Mouse (Mus musculus) limb, embryonic 12.5 days (tissue): ENCODE measurements around the gene Ctbp1. TPM values are rescaled to one million over a fixed set of nuclear protein-coding genes. Genes with fewer than 3 reads are reported as not detected.
A peak's percentile ranks its signal among the peaks of the same experiment; 100 is the strongest.

Experiments
- ATAC-seq: fragments of 200-750 bp; cut with Nextera tagmentation; 2 replicates; pipeline ENCODE4 v1.8.0; 2017; ENCODE audit warnings: low read depth, moderate TSS enrichment; ENCODE audit not compliant: insufficient number of reproducible peaks, insufficient read depth, low FRiP score, low TSS enrichment
- H3K27ac ChIP-seq: fragments of 300-500 bp; sonication (generic); 2 replicates; pipeline ENCODE4 v1.5.1; 2016; ENCODE audit warnings: mild to moderate bottlenecking, moderate library complexity
- H3K27me3 ChIP-seq: fragments of 300-500 bp; sonication (generic); 2 replicates; pipeline ENCODE4 v1.6.1; 2016; ENCODE audit warnings: mild to moderate bottlenecking, moderate library complexity
- H3K36me3 ChIP-seq: fragments of 300-500 bp; sonication (generic); 2 replicates; pipeline ENCODE4 v1.6.1; 2016; ENCODE audit warnings: mild to moderate bottlenecking, moderate library complexity
- H3K4me1 ChIP-seq: fragments of 300-500 bp; sonication (generic); replicated peaks from 2 replicates; pipeline ENCODE4 v1.6.1; 2016
- H3K4me2 ChIP-seq: fragments of 300-500 bp; sonication (generic); 2 replicates; pipeline ENCODE4 v1.6.1; 2016; ENCODE audit warnings: mild to moderate bottlenecking, moderate library complexity
- H3K4me3 ChIP-seq: fragments of 300-500 bp; sonication (generic); replicated peaks from 2 replicates; pipeline ENCODE4 v1.5.1; 2016; ENCODE audit warnings: mild to moderate bottlenecking
- H3K9ac ChIP-seq: fragments of 300-500 bp; sonication (generic); replicated peaks from 2 replicates; pipeline ENCODE4 v1.6.1; 2016; ENCODE audit warnings: mild to moderate bottlenecking, moderate library complexity
- H3K9me3 ChIP-seq: fragments of 300-500 bp; sonication (generic); 2 replicates; pipeline ENCODE4 v1.6.1; 2016; ENCODE audit warnings: mild to moderate bottlenecking, moderate library complexity
- WGBS: fragments of 180-500 bp; shearing (Covaris S2); methylation state at CpG from one replicate; pipeline ENCODE4 v1.1.7; 2016; 5-methylcytosine and 5-hydroxymethylcytosine counted together
- polyA plus RNA-seq: library from polyadenylated mRNA; unstranded; fragments of >200 nt; fragmentation: Nextera tagmentation; extraction: Ambion mirVana; gene quantifications from 2 replicates; pipeline ENCODE4 v1.2.1, GENCODE M21; 2016

Ctbp1 gene
- polyA plus RNA-seq, 1 experiment from 2014 or later: 439 TPM

GRCm38 (mm10) chr5:33239934-33240333, 34.9 kb downstream of the Ctbp1 start:
- H3K27ac ChIP-seq: no peak overlapping the region

GRCm38 (mm10) chr5:33239111-33239714, 35.6 kb downstream of the Ctbp1 start:
- H3K9ac ChIP-seq: no peak overlapping the region

More at GRCm38 (mm10) chr5:33239934-33240333, 34.9 kb downstream of the Ctbp1 start:
- no peak overlapping the region for H3K9ac ChIP-seq
- peaks cover 6% of the 10 kb centered on the region; the same call in 1 of the 2 replicates for H3K4me1 ChIP-seq
- no peak for ATAC-seq
- WGBS: 65% methylated on average over 3 of the region's 3 CpGs
- H3K9me3 ChIP-seq: no peaks in the 10 kb centered on the region
- no peak overlapping the region for H3K4me3 ChIP-seq
- H3K36me3 ChIP-seq: peaks cover 34% of the 10 kb centered on the region
- H3K4me2 ChIP-seq: no peak overlapping the region
- H3K27me3 ChIP-seq: no peaks in the 10 kb centered on the region

GRCm38 (mm10) chr5:33238256-33238645, 36.5 kb downstream of the Ctbp1 start:
- H3K9me3 ChIP-seq: no peaks in the 10 kb centered on the region
- H3K9ac ChIP-seq: no peak overlapping the region
- H3K27ac ChIP-seq: no peak overlapping the region
- H3K27me3 ChIP-seq: no peaks in the 10 kb centered on the region
- no peak for ATAC-seq
- 44% methylated on average over 3 of the region's 3 CpGs for WGBS
- H3K4me3 ChIP-seq: no peak overlapping the region
- H3K36me3 ChIP-seq: peaks cover 22% of the 10 kb centered on the region
- H3K4me1 ChIP-seq: peaks cover 6% of the 10 kb centered on the region; the same call in 1 of the 2 replicates
- no peak overlapping the region for H3K4me2 ChIP-seq

More at GRCm38 (mm10) chr5:33239111-33239714, 35.6 kb downstream of the Ctbp1 start:
- H3K27ac ChIP-seq: 0 out of 2 replicates have a peak overlapping the region, but pooled peaks have one; percentile 53
- no peak overlapping the region for H3K4me2 ChIP-seq
- H3K36me3 ChIP-seq: peaks cover 31% of the 10 kb centered on the region
- WGBS: 49% methylated on average over 3 of the region's 3 CpGs
- no peak overlapping the region for H3K4me3 ChIP-seq
- no peaks in the 10 kb centered on the region for H3K9me3 ChIP-seq
- no peaks in the 10 kb centered on the region for H3K27me3 ChIP-seq
- H3K4me1 ChIP-seq: peaks cover 6% of the 10 kb centered on the region; the same call in 1 of the 2 replicates
- ATAC-seq: no peak

DNA sequence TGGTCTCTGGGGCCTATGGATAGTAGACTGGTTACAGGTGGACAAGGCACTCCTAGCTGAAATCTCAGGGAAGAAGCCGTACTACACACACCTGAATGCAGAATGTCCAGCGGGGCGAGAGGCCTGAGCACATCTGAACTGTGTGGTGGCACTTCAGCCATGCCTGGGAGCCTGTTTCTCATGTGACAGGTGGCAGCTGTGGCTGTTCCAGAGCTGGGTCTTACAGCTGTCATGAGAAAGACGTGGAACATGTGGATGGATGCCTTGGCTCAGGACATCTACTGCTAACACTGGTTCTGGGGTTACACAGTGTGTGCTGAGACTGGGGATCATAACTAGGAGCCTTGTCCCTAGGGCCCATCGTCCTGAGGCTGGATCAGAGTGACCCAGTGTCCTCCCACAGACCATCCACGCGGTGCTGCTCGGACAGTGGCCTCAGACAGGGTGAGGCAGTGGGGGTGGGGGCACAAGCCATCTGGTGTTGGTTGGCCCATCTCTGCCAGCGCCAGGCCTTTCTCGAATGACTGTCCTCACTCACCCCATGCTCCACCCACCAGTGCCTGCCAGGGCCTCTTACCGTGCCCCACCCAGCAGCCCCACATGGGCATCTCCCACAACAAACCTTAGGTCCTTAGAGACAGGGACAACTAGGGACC, 37.1 kb downstream of the Ctbp1 start:
- H3K4me2 ChIP-seq: no peak overlapping the region
- H3K36me3 ChIP-seq: peaks cover 17% of the 10 kb centered on the region; the same call in 1 of the 2 replicates
- H3K4me3 ChIP-seq: no peak overlapping the region
- H3K9me3 ChIP-seq: no peaks in the 10 kb centered on the region
- peaks cover 6% of the 10 kb centered on the region; the same call in 1 of the 2 replicates for H3K4me1 ChIP-seq
- WGBS: 86% methylated on average over 11 of the region's 11 CpGs
- ATAC-seq: no peak
- H3K27ac ChIP-seq: no peak overlapping the region
- H3K27me3 ChIP-seq: no peaks in the 10 kb centered on the region
- H3K9ac ChIP-seq: no peak overlapping the region

DNA sequence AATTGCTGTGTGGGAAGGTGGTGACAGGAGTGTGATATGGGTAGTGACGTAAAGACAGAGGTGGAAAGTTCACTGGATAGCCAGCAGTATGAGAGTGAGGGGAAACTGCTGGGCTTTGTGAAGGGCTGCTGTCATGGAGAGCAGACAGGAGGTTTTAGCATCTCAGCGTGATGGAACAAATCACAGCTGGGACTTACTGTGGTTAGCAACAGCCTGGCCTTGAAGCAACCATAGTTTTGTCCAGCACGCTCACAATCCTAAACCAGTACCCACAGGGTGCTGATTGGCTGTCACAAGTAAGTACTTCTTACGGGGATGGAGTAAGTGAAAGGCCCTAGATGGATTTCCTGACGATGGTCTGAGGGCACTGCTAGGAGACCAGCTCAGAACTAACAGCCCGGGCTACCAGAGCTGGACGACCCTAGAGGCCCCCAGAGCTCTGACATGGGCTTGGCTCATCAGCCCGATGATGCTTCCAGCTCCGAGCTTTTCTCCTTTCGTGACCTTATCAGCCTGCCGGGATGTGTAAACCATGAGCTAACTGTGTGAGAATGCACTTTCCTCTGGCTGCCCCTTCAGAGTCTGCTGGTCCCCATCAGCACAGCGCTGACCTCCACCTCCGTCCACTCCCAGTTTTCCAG, 40.3 kb downstream of the Ctbp1 start:
- Histone ChIP-seq H3K4me3 (no peak overlapping the region), H3K9ac (no peak overlapping the region), H3K4me2 (no peak overlapping the region), H3K36me3 (no peaks in the 10 kb centered on the region), H3K9me3 (no peaks in the 10 kb centered on the region), H3K4me1 (peaks cover 6% of the 10 kb centered on the region; the same call in 1 of the 2 replicates), H3K27me3 (no peaks in the 10 kb centered on the region), H3K27ac (no peak overlapping the region)
- 51% methylated on average over 13 of the region's 13 CpGs for WGBS
- no peak for ATAC-seq

DNA sequence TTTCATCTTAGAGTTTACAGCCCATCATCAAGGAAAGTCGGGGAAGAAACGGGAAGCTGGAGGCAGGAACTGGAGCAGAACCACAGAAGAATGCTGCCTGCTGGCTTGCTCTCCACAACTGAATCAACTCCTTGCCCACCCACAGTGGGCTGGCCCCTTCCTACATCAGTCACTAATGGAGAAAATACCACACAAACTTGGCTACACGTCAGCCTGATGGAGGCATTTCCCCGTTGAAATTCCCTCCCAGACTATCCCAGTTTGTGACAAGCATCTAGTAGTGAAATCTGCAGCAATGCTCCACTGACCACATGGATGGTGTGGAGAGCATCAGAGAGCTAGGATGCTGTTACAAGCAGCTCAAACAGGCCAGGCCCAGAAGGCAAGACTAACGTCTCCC, 42.0 kb downstream of the Ctbp1 start:
- Histone ChIP-seq H3K4me2 (no peak overlapping the region), H3K4me1 (no peaks in the 10 kb centered on the region), H3K4me3 (no peak overlapping the region), H3K27ac (no peak overlapping the region), H3K27me3 (no peaks in the 10 kb centered on the region), H3K36me3 (no peaks in the 10 kb centered on the region), H3K9me3 (no peaks in the 10 kb centered on the region), H3K9ac (no peak overlapping the region)
- ATAC-seq: no peak
- 75% methylated on average over 5 of the region's 5 CpGs for WGBS

DNA sequence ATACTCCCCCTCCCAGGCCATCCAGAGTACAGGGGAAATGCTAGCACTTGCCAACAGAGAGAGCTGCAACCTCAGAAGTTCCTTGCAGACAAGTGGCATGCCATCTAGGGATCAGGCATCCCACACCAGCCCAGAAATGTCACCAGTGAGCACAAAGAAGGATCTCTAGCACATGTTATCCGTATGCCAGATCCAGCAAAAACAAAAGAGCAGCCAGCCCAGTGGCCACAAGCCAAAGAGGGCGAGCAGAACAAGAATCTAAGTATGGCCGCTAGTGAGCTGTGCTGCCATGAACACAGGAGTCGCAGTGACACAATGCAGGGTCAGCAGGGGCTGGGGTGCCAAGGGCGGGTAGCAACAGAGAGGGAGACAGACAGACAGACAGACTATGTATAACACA, 44.5 kb downstream of the Ctbp1 start:
- WGBS: 75% methylated on average over 5 of the region's 5 CpGs

GRCm38 (mm10) chr5:33228428-33228827, 46.4 kb downstream of the Ctbp1 start:
- Histone ChIP-seq H3K4me1 (peaks cover 4% of the 10 kb centered on the region; the same call in 1 of the 2 replicates), H3K27ac (no peak overlapping the region), H3K4me2 (no peak overlapping the region), H3K9ac (no peak overlapping the region), H3K36me3 (no peaks in the 10 kb centered on the region), H3K4me3 (no peak overlapping the region), H3K27me3 (no peaks in the 10 kb centered on the region), H3K9me3 (no peaks in the 10 kb centered on the region)
- no peak for ATAC-seq
- WGBS: 74% methylated on average over 5 of the region's 5 CpGs

More for the DNA sequence above, 44.5 kb downstream of the Ctbp1 start:
- Histone ChIP-seq H3K36me3 (no peaks in the 10 kb centered on the region), H3K27me3 (no peaks in the 10 kb centered on the region), H3K4me3 (no peak overlapping the region), H3K4me1 (0 out of 2 replicates have a peak, but pooled peaks cover under 1% of the 10 kb centered on the region), H3K27ac (no peak overlapping the region), H3K4me2 (no peak overlapping the region), H3K9me3 (no peaks in the 10 kb centered on the region), H3K9ac (no peak overlapping the region)
- ATAC-seq: no peak

DNA sequence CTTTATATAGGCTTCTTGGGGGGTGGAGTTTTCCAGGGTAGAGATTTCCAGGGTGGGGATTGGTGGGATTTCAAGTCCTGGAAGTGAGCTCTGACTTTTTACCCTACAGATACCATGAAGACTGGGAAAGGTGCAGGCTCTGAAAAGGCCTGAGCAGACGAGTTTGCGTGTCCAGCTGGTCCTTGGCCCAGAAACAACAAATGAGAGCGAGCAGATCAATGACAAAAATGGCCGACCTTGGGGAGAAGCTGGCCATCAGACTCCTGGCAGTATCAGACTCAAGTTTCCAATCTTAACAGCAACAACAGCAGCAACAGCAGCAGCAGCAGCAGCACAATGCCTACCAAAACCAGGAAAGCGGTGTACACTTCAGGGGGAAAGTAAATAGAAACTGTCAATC, 49.1 kb downstream of the Ctbp1 start:
- no peaks in the 10 kb centered on the region for H3K27me3 ChIP-seq
- ATAC-seq: no peak
- peaks cover 23% of the 10 kb centered on the region for H3K4me1 ChIP-seq
- WGBS: 91% methylated on average over 5 of the region's 5 CpGs
- no peak overlapping the region for H3K27ac ChIP-seq
- H3K9me3 ChIP-seq: no peaks in the 10 kb centered on the region
- no peaks in the 10 kb centered on the region for H3K36me3 ChIP-seq
- no peak overlapping the region for H3K4me2 ChIP-seq
- H3K9ac ChIP-seq: no peak overlapping the region
- H3K4me3 ChIP-seq: no peak overlapping the region

DNA sequence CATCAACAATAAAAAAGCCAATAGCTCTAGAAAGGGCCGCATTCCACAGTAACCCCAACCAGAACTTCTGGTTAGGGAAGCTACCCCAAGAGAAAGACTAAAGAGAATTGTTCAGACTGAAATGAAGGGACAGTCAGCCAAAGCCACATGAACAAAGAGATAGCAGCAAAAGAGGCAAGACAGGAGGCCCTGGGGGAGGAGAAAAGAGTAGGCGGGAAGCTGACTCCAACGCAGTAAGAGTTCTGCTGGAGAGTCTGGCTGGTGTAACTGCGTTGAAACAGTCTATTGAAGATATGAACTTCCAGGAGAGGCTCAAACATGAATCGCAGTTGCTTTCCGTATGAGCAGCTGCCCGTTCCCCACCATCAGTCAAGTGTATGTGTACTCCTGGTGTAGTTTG, 50.3 kb downstream of the Ctbp1 start:
- ATAC-seq: no peak
- H3K27ac ChIP-seq: no peak overlapping the region
- no peaks in the 10 kb centered on the region for H3K27me3 ChIP-seq
- no peaks in the 10 kb centered on the region for H3K9me3 ChIP-seq
- no peak overlapping the region for H3K9ac ChIP-seq
- 92% methylated on average over 7 of the region's 7 CpGs for WGBS
- H3K4me1 ChIP-seq: peaks cover 29% of the 10 kb centered on the region
- no peaks in the 10 kb centered on the region for H3K36me3 ChIP-seq
- H3K4me3 ChIP-seq: no peak overlapping the region
- H3K4me2 ChIP-seq: no peak overlapping the region
